ENCODE assay signal across 9 mouse cellular contexts in genomic region chrX:73673968-73674661, GRCm38 (mm10). TPM values are rescaled to one million over a fixed set of nuclear protein-coding genes. Genes with fewer than 3 reads are reported as not detected.
DNase-seq lines count a peak whose midpoint lies in the region; ATAC-seq and TF ChIP-seq lines count a peak whose summit lies in the region.
"Had no signal": no experiment of that assay in that cellular context is flagged by ENCODE, and none has a peak within 500 bp of the region (broad histone marks: within the 10 kb centered on the region; RNA-seq: fewer than 3 reads in every experiment).

No protein-coding gene starts in this region.

- H3K9ac ChIP-seq in lung, embryonic 15.5 days = peak overlapping the region; percentile 67
- H3K9ac ChIP-seq in stomach, embryonic 16.5 days (ENCODE audit: low read length) = peak overlapping the region; percentile 80

- no peaks in the 10 kb centered on the region for H3K27me3 ChIP-seq in lung, embryonic 15.5 days
- H3K27me3 ChIP-seq in stomach, embryonic 16.5 days (ENCODE audit: control insufficient read depth, insufficient read depth, low read length) = no peaks in the 10 kb centered on the region; the same call in 1 of the 2 replicates

- H3K36me3 ChIP-seq in lung, embryonic 15.5 days = no peaks in the 10 kb centered on the region
- H3K36me3 ChIP-seq in stomach, embryonic 16.5 days (ENCODE audit: control insufficient read depth, insufficient read depth, low read length) = no peaks in the 10 kb centered on the region

- H3K4me1 ChIP-seq in lung, embryonic 15.5 days = peaks cover 10% of the 10 kb centered on the region
- peaks cover 9% of the 10 kb centered on the region for H3K4me1 ChIP-seq in stomach, embryonic 16.5 days (ENCODE audit: control insufficient read depth, insufficient read depth, low read length)

- TF ChIP-seq CTCF in left cerebral cortex, adult 2 months (IDR thresholded peaks at IDR 0.05) = no peak

- H3K4me3 ChIP-seq in left cerebral cortex, adult 2 months = peak overlapping the region; percentile 72
- H3K4me3 ChIP-seq in lung, embryonic 15.5 days = peak overlapping the region; percentile 61
- H3K4me3 ChIP-seq in stomach, embryonic 16.5 days (replicated peaks; ENCODE audit: low read length) = peak overlapping the region; percentile 61

- intact Hi-C loops in left cerebral cortex, adult 2 months (cut with DNase I) = no loop called here

- H3K27ac ChIP-seq in left cerebral cortex, adult 2 months = peak overlapping the region; percentile 94
- 0 out of 2 replicates have a peak overlapping the region, but pooled peaks have one; percentile 71 for H3K27ac ChIP-seq in lung, embryonic 15.5 days
- H3K27ac ChIP-seq in stomach, embryonic 16.5 days (ENCODE audit: low read length) = no peak overlapping the region; the same call in 1 of the 2 replicates

- 19% methylated on average over 18 of the region's 20 CpGs for WGBS in lung, embryonic 15.5 days
- 10% methylated on average over 20 of the region's 20 CpGs for WGBS in stomach, embryonic 16.5 days

- DNase-seq in left cerebral cortex, adult 2 months (ENCODE audit: extremely low spot score in 1 of 2, low spot score in 2 of 2) = peak in 1 of 2 experiments; percentile 17
- DNase-seq in left cerebral cortex, adult 9 months (ENCODE audit: low spot score in 2 of 2) = no peak
- DNase-seq in cerebellum, postnatal 14 days = peak; percentile 41 to 49
- DNase-seq in heart, adult 8-10 months (ENCODE audit: low spot score) = peak; percentile 23
- DNase-seq in kidney, adult 8-10 months = peak; percentile 64 to 74
- no peak for DNase-seq in c-Kit-positive CD71-positive TER-119-positive erythroid progenitor cells, embryonic 14.5 days (ENCODE audit: low spot score)

- H3K4me2 ChIP-seq in lung, embryonic 15.5 days = peak overlapping the region; percentile 71
- peak overlapping the region; percentile 62 for H3K4me2 ChIP-seq in stomach, embryonic 16.5 days (ENCODE audit: low read depth, low read length)

- ATAC-seq in lung, embryonic 15.5 days (ENCODE audit: borderline replicate concordance, extremely low read depth, low FRiP score, low TSS enrichment) = peak; percentile 44
- peak; percentile 16; the same call in 1 of the 2 replicates for ATAC-seq in stomach, embryonic 16.5 days (ENCODE audit: insufficient read depth, low FRiP score)

- no peaks in the 10 kb centered on the region for H3K9me3 ChIP-seq in lung, embryonic 15.5 days
- H3K9me3 ChIP-seq in stomach, embryonic 16.5 days (replicated peaks; ENCODE audit: control insufficient read depth, low read length) = no peaks in the 10 kb centered on the region

RNA-seq across cellular contexts. Expression of gene Slc6a8, which starts 1.2 kb away (rescaled TPM):
- total RNA-seq in left cerebral cortex, adult 2 months (2021) = 100 to 1,000 TPM in 1 of 2 experiments, 10 to 100 TPM in 1; 98.4 to 119 TPM
- total RNA-seq in heart, adult 8-10 months (2022) = 100 to 1,000 TPM; 157 to 195 (median 180) TPM
- 6.2 and 6.6 TPM in 2 replicates for polyA plus RNA-seq in lung, embryonic 15.5 days (2015; fragmentation: Nextera tagmentation; extraction: Ambion mirVana)
- polyA plus RNA-seq in stomach, embryonic 16.5 days (2015; fragmentation: Nextera tagmentation; extraction: Ambion mirVana) = 6.7 and 7.1 TPM in 2 replicates
- total RNA-seq: neutrophil, adult 5-6 weeks had no signal

RNA-seq across cellular contexts. Expression of gene Pnck, which starts 14.2 kb away (rescaled TPM):
- total RNA-seq in left cerebral cortex, adult 2 months (2021) = 10 to 100 TPM; 93.4 to 98.8 TPM
- total RNA-seq in heart, adult 8-10 months (2022) = 1 to 10 TPM; 5.2 to 9.5 (median 8.1) TPM
- 15.7 and 16.1 TPM in 2 replicates for polyA plus RNA-seq in lung, embryonic 15.5 days (2015; fragmentation: Nextera tagmentation; extraction: Ambion mirVana)
- 22.4 and 24.4 TPM in 2 replicates for polyA plus RNA-seq in stomach, embryonic 16.5 days (2015; fragmentation: Nextera tagmentation; extraction: Ambion mirVana)
- total RNA-seq: neutrophil, adult 5-6 weeks had no signal

RNA-seq across cellular contexts. Expression of gene Dusp9, which starts 34.9 kb away (rescaled TPM):
- total RNA-seq in left cerebral cortex, adult 2 months (2021) = under 1 TPM; 0.68 to 0.70 TPM
- total RNA-seq in heart, adult 8-10 months (2022) = under 1 TPM in 1 of 4 experiments, not detected in 3; 0.19 TPM
- 11.1 and 13.0 TPM in 2 replicates for polyA plus RNA-seq in lung, embryonic 15.5 days (2015; fragmentation: Nextera tagmentation; extraction: Ambion mirVana)
- 8.2 and 9.0 TPM in 2 replicates for polyA plus RNA-seq in stomach, embryonic 16.5 days (2015; fragmentation: Nextera tagmentation; extraction: Ambion mirVana)
- total RNA-seq: neutrophil, adult 5-6 weeks had no signal

RNA-seq across cellular contexts. Expression of gene Bcap31, which starts 41.9 kb away (rescaled TPM):
- total RNA-seq in left cerebral cortex, adult 2 months (2021) = 10 to 100 TPM; 74.8 to 90.1 TPM
- 10 to 100 TPM; 65.8 to 86.6 (median 78.8) TPM for total RNA-seq in heart, adult 8-10 months (2022)
- polyA plus RNA-seq in lung, embryonic 15.5 days (2015; fragmentation: Nextera tagmentation; extraction: Ambion mirVana) = 287 and 292 TPM in 2 replicates
- polyA plus RNA-seq in stomach, embryonic 16.5 days (2015; fragmentation: Nextera tagmentation; extraction: Ambion mirVana) = 290 and 308 TPM in 2 replicates

RNA-seq across cellular contexts. Expression of gene Abcd1, which starts 42.3 kb away (rescaled TPM):
- total RNA-seq in left cerebral cortex, adult 2 months (2021) = 10 to 100 TPM; 11.3 to 12.3 TPM
- total RNA-seq in heart, adult 8-10 months (2022) = 10 to 100 TPM; 26.6 to 29.7 (median 28.2) TPM
- polyA plus RNA-seq in lung, embryonic 15.5 days (2015; fragmentation: Nextera tagmentation; extraction: Ambion mirVana) = 23.3 and 25.1 TPM in 2 replicates
- 20.3 and 20.8 TPM in 2 replicates for polyA plus RNA-seq in stomach, embryonic 16.5 days (2015; fragmentation: Nextera tagmentation; extraction: Ambion mirVana)

Comparison
In these comparisons a context has a peak if more than half of its experiments do, and no peak if none do; other contexts are left out.
1. DNase-seq: peak in cerebellum, postnatal 14 days (2 of 2), heart, adult 8-10 months (single experiment) and kidney, adult 8-10 months (2 of 2); none in left cerebral cortex, adult 9 months (0 of 2) and c-Kit-positive CD71-positive TER-119-positive erythroid progenitor cells, embryonic 14.5 days (single experiment).
2. RNA of gene Pnck, which starts 14.2 kb away (total RNA-seq): 93.4 to 98.8 TPM in left cerebral cortex, adult 2 months; 5.2 to 9.5 TPM in heart, adult 8-10 months; every median in the first group is over 4 times any median in the second.
3. Peak in every context shown above with its lines, with median percentiles within 50 percentile points of each other: H3K4me3 ChIP-seq.